Comparison of ENCODE assay signal across 8 mouse cellular contexts in genomic region chr15:85660528-85661392, GRCm38 (mm10).
DNase-seq lines count a peak whose midpoint lies in the region; ATAC-seq and TF ChIP-seq lines count a peak whose summit lies in the region.

No protein-coding gene starts in this region.

- peaks cover 100% of the 10 kb centered on the region for H3K27me3 ChIP-seq in forebrain, embryonic 10.5 days (ENCODE audit: poor library complexity, severe bottlenecking)
- H3K27me3 ChIP-seq in forebrain, embryonic 11.5 days (ENCODE audit: control insufficient read depth, insufficient read depth, low read length), result peaks cover 89% of the 10 kb centered on the region
- no peaks in the 10 kb centered on the region for H3K27me3 ChIP-seq in hindbrain, postnatal 0 days (ENCODE audit: insufficient read depth, low read length)
- H3K27me3 ChIP-seq in midbrain, embryonic 13.5 days, result peaks cover 95% of the 10 kb centered on the region
- no peaks in the 10 kb centered on the region for H3K27me3 ChIP-seq in lung, postnatal 0 days (replicated peaks; ENCODE audit: insufficient read depth, low read length)

- WGBS in forebrain, embryonic 10.5 days, result 5% methylated on average over 45 of the region's 45 CpGs
- WGBS in forebrain, embryonic 11.5 days, result 5% methylated on average over 45 of the region's 45 CpGs
- WGBS in hindbrain, postnatal 0 days, result 20% methylated on average over 45 of the region's 45 CpGs
- WGBS in midbrain, embryonic 13.5 days, result 6% methylated on average over 45 of the region's 45 CpGs
- WGBS in lung, postnatal 0 days, result 41% methylated on average over 45 of the region's 45 CpGs

- ATAC-seq in forebrain, embryonic 11.5 days (replicated peaks; ENCODE audit: low FRiP score), result no peak
- ATAC-seq in hindbrain, postnatal 0 days, result no peak
- 0 out of 2 replicates have a peak, but pooled peaks have one; percentile 20 for ATAC-seq in midbrain, embryonic 13.5 days
- no peak for ATAC-seq in lung, postnatal 0 days

- H3K4me1 ChIP-seq in forebrain, embryonic 10.5 days, result peaks cover 12% of the 10 kb centered on the region
- H3K4me1 ChIP-seq in forebrain, embryonic 11.5 days (replicated peaks; ENCODE audit: control insufficient read depth, insufficient read depth, low read length), result peaks cover 3% of the 10 kb centered on the region; the same call in 1 of the 2 replicates
- H3K4me1 ChIP-seq in hindbrain, postnatal 0 days (ENCODE audit: insufficient read depth, low read length), result peaks cover 27% of the 10 kb centered on the region; the same call in 1 of the 2 replicates
- H3K4me1 ChIP-seq in midbrain, embryonic 13.5 days (replicated peaks), result peaks cover 15% of the 10 kb centered on the region
- no peaks in the 10 kb centered on the region for H3K4me1 ChIP-seq in lung, postnatal 0 days (ENCODE audit: insufficient read depth, low read depth, low read length)

- no peak for TF ChIP-seq CTCF in hindbrain, postnatal 0 days (IDR thresholded peaks at IDR 0.05; ENCODE audit: low read depth)
- no peak for TF ChIP-seq CTCF in lung, postnatal 0 days (IDR thresholded peaks at IDR 0.05)

- H3K27ac ChIP-seq in forebrain, embryonic 10.5 days, result no peak overlapping the region
- H3K27ac ChIP-seq in forebrain, embryonic 11.5 days (ENCODE audit: low read depth, low read length), result no peak overlapping the region
- H3K27ac ChIP-seq in hindbrain, postnatal 0 days, result 0 out of 2 replicates have a peak overlapping the region, but pooled peaks have one; percentile 5
- H3K27ac ChIP-seq in midbrain, embryonic 13.5 days, result no peak overlapping the region
- no peak overlapping the region for H3K27ac ChIP-seq in lung, postnatal 0 days (ENCODE audit: low read length)

- TF ChIP-seq EP300 in lung, postnatal 0 days (IDR thresholded peaks at IDR 0.05), result no peak

- H3K9ac ChIP-seq in forebrain, embryonic 11.5 days (ENCODE audit: low read length), result no peak overlapping the region
- H3K9ac ChIP-seq in hindbrain, postnatal 0 days (replicated peaks; ENCODE audit: low read length), result no peak overlapping the region
- peak overlapping the region; percentile 8; the same call in 1 of the 2 replicates for H3K9ac ChIP-seq in midbrain, embryonic 13.5 days (replicated peaks)
- no peak overlapping the region for H3K9ac ChIP-seq in lung, postnatal 0 days (replicated peaks; ENCODE audit: low read depth)

- H3K36me3 ChIP-seq in forebrain, embryonic 10.5 days (replicated peaks), result no peaks in the 10 kb centered on the region
- no peaks in the 10 kb centered on the region for H3K36me3 ChIP-seq in forebrain, embryonic 11.5 days (ENCODE audit: control insufficient read depth, insufficient read depth, low read length)
- no peaks in the 10 kb centered on the region for H3K36me3 ChIP-seq in hindbrain, postnatal 0 days (ENCODE audit: insufficient read depth, low read length)
- H3K36me3 ChIP-seq in midbrain, embryonic 13.5 days, result no peaks in the 10 kb centered on the region
- H3K36me3 ChIP-seq in lung, postnatal 0 days (ENCODE audit: insufficient read depth, low read length), result no peaks in the 10 kb centered on the region

- DNase-seq in forebrain, embryonic 10.5 days (ENCODE audit: extremely low spot score, low spot score), result peak; percentile 60
- DNase-seq in forebrain, embryonic 11.5 days (ENCODE audit: low spot score), result no peak
- DNase-seq in ZHBTc4 (ENCODE audit: low read depth, low spot score), result peak; percentile 19
- no peak for DNase-seq in hindbrain, postnatal 0 days (ENCODE audit: low spot score)
- no peak for DNase-seq in lung, postnatal 0 days (ENCODE audit: low spot score)
- DNase-seq in left cerebral cortex, adult 18-20 months (ENCODE audit: low spot score in 2 of 2), result no peak
- DNase-seq in layer of hippocampus, adult 18-20 months (ENCODE audit: low spot score in 2 of 2), result no peak

- H3K4me2 ChIP-seq in forebrain, embryonic 11.5 days (ENCODE audit: low read depth, low read length, severe bottlenecking), result no peak overlapping the region
- peak overlapping the region; percentile 30 for H3K4me2 ChIP-seq in hindbrain, postnatal 0 days (ENCODE audit: low read depth, low read length)
- peak overlapping the region; percentile 12 for H3K4me2 ChIP-seq in midbrain, embryonic 13.5 days (replicated peaks)
- no peak overlapping the region for H3K4me2 ChIP-seq in lung, postnatal 0 days (replicated peaks; ENCODE audit: low read depth, low read length)

- peak overlapping the region; percentile 8; the same call in 1 of the 2 replicates for H3K4me3 ChIP-seq in forebrain, embryonic 10.5 days
- no peak overlapping the region for H3K4me3 ChIP-seq in forebrain, embryonic 11.5 days (ENCODE audit: low read depth, low read length)
- H3K4me3 ChIP-seq in hindbrain, postnatal 0 days (ENCODE audit: low read length), result no peak overlapping the region
- peak overlapping the region; percentile 2; the same call in 1 of the 2 replicates for H3K4me3 ChIP-seq in midbrain, embryonic 13.5 days (replicated peaks)
- H3K4me3 ChIP-seq in lung, postnatal 0 days (ENCODE audit: low read depth, low read length), result no peak overlapping the region

- no peaks in the 10 kb centered on the region for H3K9me3 ChIP-seq in forebrain, embryonic 10.5 days
- no peaks in the 10 kb centered on the region for H3K9me3 ChIP-seq in forebrain, embryonic 11.5 days (ENCODE audit: control insufficient read depth, low read length)
- H3K9me3 ChIP-seq in hindbrain, postnatal 0 days (ENCODE audit: low read length), result no peaks in the 10 kb centered on the region
- H3K9me3 ChIP-seq in midbrain, embryonic 13.5 days, result no peaks in the 10 kb centered on the region
- H3K9me3 ChIP-seq in lung, postnatal 0 days (ENCODE audit: low read length), result no peaks in the 10 kb centered on the region

Comparison
In these comparisons a context has a peak if more than half of its experiments do, and no peak if none do; other contexts are left out.
1. DNase-seq: peak in forebrain, embryonic 10.5 days (single experiment) and ZHBTc4 (single experiment); none in forebrain, embryonic 11.5 days (single experiment), hindbrain, postnatal 0 days (single experiment), lung, postnatal 0 days (single experiment), left cerebral cortex, adult 18-20 months (0 of 2) and layer of hippocampus, adult 18-20 months (0 of 2).
2. H3K4me3 ChIP-seq: peak in forebrain, embryonic 10.5 days (single experiment) and midbrain, embryonic 13.5 days (single experiment); none in forebrain, embryonic 11.5 days (single experiment), hindbrain, postnatal 0 days (single experiment) and lung, postnatal 0 days (single experiment).
3. H3K4me2 ChIP-seq: peak in hindbrain, postnatal 0 days (single experiment) and midbrain, embryonic 13.5 days (single experiment); none in forebrain, embryonic 11.5 days (single experiment) and lung, postnatal 0 days (single experiment).